Mouse (Mus musculus) bone marrow, adult 2 months (tissue): ENCODE results near the gene Gpsm3. TPM values are rescaled to one million over a fixed set of nuclear protein-coding genes. Genes with fewer than 3 reads are reported as not detected.

Source experiments
- H3K27ac ChIP-seq: fragments of 200-500 bp; 2 replicates; pipeline ENCODE4 v1.5.1; 2012; ENCODE audit warnings: low read depth, mild to moderate bottlenecking, control low read depth, inconsistent platforms, low read length; ENCODE audit not compliant: control insufficient read depth, poor library complexity, insufficient read depth
- H3K4me1 ChIP-seq: fragments of 200-500 bp; 2 replicates; pipeline ENCODE4 v1.6.1; 2011; ENCODE audit warnings: low read length; ENCODE audit not compliant: control insufficient read depth, insufficient read depth
- H3K4me3 ChIP-seq: fragments of 200-500 bp; replicated peaks from 2 replicates; pipeline ENCODE3; 2011; ENCODE audit warnings: mild to moderate bottlenecking, low read depth, low read length, control low read depth; ENCODE audit not compliant: control insufficient read depth
- CTCF ChIP-seq: fragments of 200-500 bp; IDR thresholded peaks from 2 replicates; pipeline ENCODE4 v1.5.1; 2011; ENCODE audit warnings: low read length, control low read depth; ENCODE audit not compliant: control insufficient read depth, insufficient read depth
- POLR2A ChIP-seq: fragments of 200-500 bp; IDR thresholded peaks from 2 replicates; pipeline ENCODE4 v1.6.1; 2011; ENCODE audit warnings: low read depth, mild to moderate bottlenecking, control low read depth, low read length, borderline replicate concordance; ENCODE audit not compliant: control insufficient read depth
- WGBS: fragments of 180-500 bp; shearing (Covaris S2); methylation state at CpG from one replicate; pipeline ENCODE4 v1.1.7; 2018; 5-methylcytosine and 5-hydroxymethylcytosine counted together
- polyA plus RNA-seq: library from polyadenylated mRNA; stranded (reverse); fragments of >200 nt; gene quantifications from 2 replicates; pipeline ENCODE4 v1.2.4, GENCODE M21; 2011; ENCODE audit warnings: low replicate concordance; ENCODE audit not compliant: missing spikeins, insufficient read depth, insufficient read length

Gene Gpsm3
- polyA plus RNA-seq, 1 experiment: 156 TPM

- H3K4me3 ChIP-seq: no peak overlapping the region
- H3K4me1 ChIP-seq: no peaks in the 10 kb centered on the region; the same call in 1 of the 2 replicates
- no peak for TF ChIP-seq CTCF
- no peak for TF ChIP-seq POLR2A
- H3K27ac ChIP-seq: no peak overlapping the region
- 86% methylated on average over 8 of the region's 8 CpGs for WGBS
Observed at GRCm38 (mm10) chr17:34585121-34585520, 4.5 kb upstream of the Gpsm3 start.

- 42% methylated on average over 32 of the region's 32 CpGs for WGBS
Observed at GRCm38 (mm10) chr17:34585877-34586771, 3.5 kb upstream of the Gpsm3 start.

DNA sequence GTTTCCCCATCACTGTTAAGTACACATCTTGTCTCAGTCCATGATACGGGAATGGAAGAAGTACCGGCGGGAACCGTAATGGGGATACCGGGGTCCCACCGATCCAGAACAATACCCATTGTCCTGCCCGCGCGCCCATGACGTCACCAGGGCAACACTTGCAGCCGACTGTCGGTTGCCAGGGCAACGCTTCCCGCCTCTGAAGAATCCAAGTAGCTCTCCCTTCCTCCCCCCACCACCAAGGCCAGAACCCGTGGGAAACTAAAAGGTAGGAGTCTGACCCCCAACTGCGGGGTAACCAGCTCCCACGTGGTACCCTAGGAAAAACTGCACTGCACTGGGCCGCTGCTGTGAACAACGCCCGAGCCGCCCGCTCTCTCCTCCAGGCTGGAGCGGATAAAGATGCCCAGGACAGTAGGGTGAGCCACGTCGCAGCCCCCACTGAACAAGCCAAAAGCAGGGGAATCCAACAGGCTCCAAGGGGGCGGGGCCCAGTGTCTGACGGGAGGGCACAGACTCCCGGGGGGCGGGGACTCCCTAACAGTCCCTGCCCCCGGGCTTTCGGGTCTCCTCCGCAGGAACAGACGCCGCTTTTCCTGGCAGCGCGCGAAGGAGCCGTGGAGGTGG is 2.7 kb upstream of the Gpsm3 start:
- Histone ChIP-seq H3K4me3 (peak overlapping the region; percentile 76), H3K4me1 (no peaks in the 10 kb centered on the region; the same call in 1 of the 2 replicates), H3K27ac (peak overlapping the region; percentile 89)
- no peak for TF ChIP-seq POLR2A
- no peak for TF ChIP-seq CTCF
- under 1% methylated on average over 38 of the region's 38 CpGs for WGBS

More at GRCm38 (mm10) chr17:34585877-34586771, 3.5 kb upstream of the Gpsm3 start:
- Histone ChIP-seq H3K4me3 (no peak overlapping the region), H3K27ac (no peak overlapping the region; the same call in 1 of the 2 replicates), H3K4me1 (no peaks in the 10 kb centered on the region; the same call in 1 of the 2 replicates)
- TF ChIP-seq CTCF (no peak), POLR2A (no peak)

GRCm38 (mm10) chr17:34587423-34587811 is 2.2 kb upstream of the Gpsm3 start:
- H3K4me3 ChIP-seq: peak overlapping the region; percentile 76
- H3K27ac ChIP-seq: peak overlapping the region; percentile 89
- TF ChIP-seq CTCF (no peak), POLR2A (peak; percentile 98)
- no peaks in the 10 kb centered on the region; the same call in 1 of the 2 replicates for H3K4me1 ChIP-seq
- under 1% methylated on average over 50 of the region's 50 CpGs for WGBS

GRCm38 (mm10) chr17:34587814-34588213 is 1.8 kb upstream of the Gpsm3 start:
- peak overlapping the region; percentile 76 for H3K4me3 ChIP-seq
- H3K27ac ChIP-seq: peak overlapping the region; percentile 89
- H3K4me1 ChIP-seq: no peaks in the 10 kb centered on the region; the same call in 1 of the 2 replicates
- WGBS: under 1% methylated on average over 19 of the region's 19 CpGs
- TF ChIP-seq POLR2A (no peak), CTCF (no peak)

DNA sequence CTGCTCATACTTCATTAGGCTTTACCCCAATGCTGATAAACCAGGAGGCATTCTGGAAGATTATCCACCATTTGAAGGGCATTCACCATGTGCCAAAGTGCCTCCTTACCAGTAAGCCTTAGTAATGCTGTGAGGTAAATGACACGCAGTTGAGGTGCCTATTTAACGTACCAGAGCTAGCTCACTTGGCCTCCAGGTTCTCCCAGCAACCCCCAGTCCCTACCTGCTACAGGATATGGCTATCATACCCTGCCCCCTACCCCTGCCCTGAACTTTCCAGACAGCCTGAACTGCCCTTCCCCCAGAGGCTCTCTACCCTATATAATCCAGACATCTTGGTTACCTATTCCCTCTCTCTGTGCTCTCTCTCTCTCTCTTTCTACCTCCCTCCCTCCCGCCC is 839 bp upstream of the Gpsm3 start:
- H3K4me3 ChIP-seq: peak overlapping the region; percentile 59
- no peaks in the 10 kb centered on the region; the same call in 1 of the 2 replicates for H3K4me1 ChIP-seq

DNA sequence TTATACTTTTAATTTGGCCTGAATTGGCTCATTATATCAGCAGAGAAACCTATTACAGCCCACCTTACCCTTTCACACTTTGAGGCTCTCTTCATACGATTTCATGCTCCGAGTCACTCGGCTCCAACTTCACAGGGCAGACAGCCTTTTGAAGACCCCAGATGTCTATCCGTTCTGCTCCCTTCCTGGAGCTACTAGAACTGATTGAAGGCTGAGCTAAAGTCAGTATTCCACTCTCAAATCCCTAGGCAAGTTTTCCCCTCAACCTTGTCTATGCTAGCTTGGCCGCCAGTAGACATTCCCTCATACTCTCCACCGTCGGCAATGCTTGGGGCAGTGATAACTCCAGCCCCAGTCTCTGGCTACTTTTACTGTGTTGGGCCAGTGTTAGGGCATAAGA is 400 bp upstream of the Gpsm3 start:
- no peak for TF ChIP-seq CTCF
- no peak for TF ChIP-seq POLR2A
- Histone ChIP-seq H3K27ac (peak overlapping the region; percentile 95), H3K4me3 (peak overlapping the region; percentile 68), H3K4me1 (no peaks in the 10 kb centered on the region; the same call in 1 of the 2 replicates)
- 17% methylated on average over 7 of the region's 7 CpGs for whole genome bisulfite sequencing

More for the DNA sequence above, 839 bp upstream of the Gpsm3 start:
- TF ChIP-seq POLR2A: no peak
- WGBS: 39% methylated on average over 3 of the region's 3 CpGs
- peak overlapping the region; percentile 38; the same call in 1 of the 2 replicates for H3K27ac ChIP-seq
